Mouse (Mus musculus): ENCODE results near the gene Prkar1a. TPM values are rescaled to one million over a fixed set of nuclear protein-coding genes. Genes with fewer than 3 reads are reported as not detected.
"Not testable (repeated sequence)": the region's sequence is repeated elsewhere in the genome, so short reads cannot be mapped to it uniquely, and the experiment has no call there.

Gene Prkar1a
- total RNA-seq (2014; fragmentation: Nextera tagmentation) (93.1 and 106 TPM in 2 replicates), total RNA-seq (2017) (72.0 and 76.5 TPM in 2 replicates)

DNA sequence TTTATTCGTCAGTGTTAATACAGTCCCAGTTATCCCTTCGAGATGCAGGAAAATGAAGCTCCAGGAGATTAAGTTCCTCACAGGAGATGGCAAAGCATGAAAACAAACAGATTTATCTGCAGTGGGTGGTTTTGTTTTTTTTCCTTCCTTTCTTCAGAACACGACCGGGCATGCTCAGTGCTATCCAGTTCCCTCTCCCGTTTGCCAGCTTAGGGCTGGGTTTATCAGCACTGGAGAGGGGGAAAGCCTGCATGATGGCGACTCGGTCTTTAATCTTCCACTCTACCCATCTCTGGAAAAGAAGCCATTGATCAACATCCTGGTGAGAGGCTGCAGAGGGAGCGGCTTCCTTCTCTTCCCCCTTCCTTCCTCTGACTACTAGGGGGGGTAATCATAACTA is at the start of gene Prkar1a:
TSS of gene Prkar1a (plus strand) at position 200 of the 400 bp plus-strand sequence.
- ATAC-seq (replicated peaks; ENCODE audit: low FRiP score, low TSS enrichment, poor library complexity, severe bottlenecking) = no peak

DNA sequence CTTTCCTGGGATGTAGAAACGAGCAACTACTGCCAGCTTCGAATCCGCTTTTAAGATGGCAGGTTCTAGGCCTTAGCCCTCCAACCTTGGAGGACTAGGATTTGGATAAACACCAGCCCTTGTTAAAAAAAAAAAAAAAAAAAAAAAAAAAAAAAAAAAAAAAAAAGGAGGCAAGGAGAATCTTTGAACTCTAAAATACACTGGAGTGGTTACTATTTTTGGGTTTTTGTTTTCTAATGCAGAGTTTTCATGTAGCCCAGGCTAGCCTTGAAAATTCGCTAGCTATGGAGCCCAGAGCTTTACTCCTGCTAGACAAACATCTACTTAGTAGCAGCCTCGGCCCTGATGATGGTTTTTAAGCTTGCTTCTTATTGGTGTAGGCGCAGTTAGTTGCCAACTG is 41.6 kb upstream of the Prkar1a start:
- no peak for ATAC-seq (replicated peaks; ENCODE audit: low FRiP score, low TSS enrichment, poor library complexity, severe bottlenecking)

DNA sequence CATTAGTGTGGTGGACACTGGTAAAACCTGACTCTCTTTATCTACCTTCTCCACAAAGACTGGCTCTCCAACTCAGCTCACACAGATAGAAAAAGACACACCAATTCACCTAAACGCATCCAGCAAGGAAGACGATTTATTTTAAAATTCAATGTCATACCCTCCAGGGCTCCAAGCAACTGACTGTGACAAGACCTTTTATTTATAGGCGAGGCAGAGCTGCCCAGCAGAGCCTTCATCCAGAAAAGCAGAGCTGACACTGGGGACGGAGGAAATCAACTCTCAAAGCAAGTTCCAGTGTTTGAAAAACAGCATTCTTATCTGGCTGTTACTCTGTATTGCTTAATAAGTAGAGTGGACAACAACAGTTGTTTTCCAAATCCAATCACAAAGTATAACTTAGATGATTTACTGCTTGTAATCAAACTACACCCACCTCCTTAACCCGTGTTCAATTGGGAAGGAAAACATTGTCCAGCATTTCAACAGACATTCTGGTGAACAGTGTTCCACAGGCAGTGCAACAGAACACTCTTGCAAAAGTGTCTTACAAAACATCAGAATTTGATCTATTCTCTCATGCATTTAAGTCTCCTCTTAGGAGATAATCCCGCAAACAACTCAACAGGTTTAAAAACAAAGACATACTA is 40.1 kb upstream of the Prkar1a start:
- ATAC-seq (replicated peaks; ENCODE audit: low FRiP score, low TSS enrichment, poor library complexity, severe bottlenecking) = no peak

DNA sequence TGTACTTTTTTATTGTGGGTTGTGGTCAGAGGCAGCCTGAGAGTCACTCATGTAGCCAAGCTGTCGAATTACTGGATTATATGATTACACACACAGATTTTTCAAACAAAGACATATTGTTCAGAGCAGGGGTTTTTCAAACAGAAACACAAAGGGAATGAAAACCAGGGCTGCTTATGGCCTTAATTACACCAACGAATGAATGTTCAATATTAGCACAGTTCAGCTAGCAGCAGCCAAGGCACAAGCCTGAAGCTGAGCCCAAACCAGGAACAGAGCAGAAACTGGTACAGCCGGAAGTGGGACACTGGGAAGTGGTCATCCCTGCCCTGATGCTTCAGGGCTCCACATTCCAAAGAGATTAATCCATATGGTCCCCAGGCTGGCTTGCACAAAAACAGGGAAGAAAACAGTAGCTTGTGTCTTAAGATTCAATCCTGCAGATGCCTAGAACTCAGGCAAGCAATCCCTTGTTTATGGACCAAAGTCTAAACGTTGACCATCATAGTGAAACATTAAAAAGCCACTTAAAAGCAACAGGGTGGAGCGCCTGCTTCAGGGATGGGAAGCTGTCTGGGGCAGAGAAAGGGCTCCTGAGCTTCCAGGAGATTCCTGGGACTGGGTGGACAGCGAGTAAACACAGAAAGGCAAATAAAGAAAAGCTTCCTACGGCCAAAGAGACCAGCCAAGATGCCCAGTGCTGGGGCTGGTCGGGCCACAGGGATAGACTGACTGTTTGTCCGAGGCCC is 39.0 kb upstream of the Prkar1a start:
- no peak for ATAC-seq (replicated peaks; ENCODE audit: low FRiP score, low TSS enrichment, poor library complexity, severe bottlenecking)

DNA sequence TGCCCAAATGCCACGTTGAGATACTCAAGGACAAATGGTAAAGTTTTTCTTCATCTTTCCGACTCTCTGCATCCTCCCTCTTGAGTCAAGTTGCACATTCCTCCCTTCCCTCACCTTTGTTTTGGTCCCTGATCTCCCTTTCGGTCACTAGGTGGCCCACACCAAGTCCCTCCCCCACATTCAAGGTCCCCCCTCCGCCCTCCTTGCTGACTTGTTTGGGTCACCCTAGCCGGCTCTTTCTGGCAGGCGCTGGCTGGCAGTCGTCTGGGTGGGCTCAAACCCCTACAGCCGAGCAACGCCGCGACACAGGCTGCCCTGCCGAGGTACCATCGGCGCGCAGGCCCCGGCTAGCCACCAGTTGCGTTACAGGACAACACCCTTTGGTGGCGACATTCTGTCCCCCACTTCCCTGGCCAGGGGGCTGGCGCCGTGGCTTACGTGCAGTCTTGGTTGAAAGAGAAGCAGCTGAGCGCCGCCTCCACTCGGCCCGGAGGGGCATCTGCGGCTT is 38.4 kb upstream of the Prkar1a start:
- ATAC-seq (replicated peaks; ENCODE audit: low FRiP score, low TSS enrichment, poor library complexity, severe bottlenecking) = peak; percentile 6

DNA sequence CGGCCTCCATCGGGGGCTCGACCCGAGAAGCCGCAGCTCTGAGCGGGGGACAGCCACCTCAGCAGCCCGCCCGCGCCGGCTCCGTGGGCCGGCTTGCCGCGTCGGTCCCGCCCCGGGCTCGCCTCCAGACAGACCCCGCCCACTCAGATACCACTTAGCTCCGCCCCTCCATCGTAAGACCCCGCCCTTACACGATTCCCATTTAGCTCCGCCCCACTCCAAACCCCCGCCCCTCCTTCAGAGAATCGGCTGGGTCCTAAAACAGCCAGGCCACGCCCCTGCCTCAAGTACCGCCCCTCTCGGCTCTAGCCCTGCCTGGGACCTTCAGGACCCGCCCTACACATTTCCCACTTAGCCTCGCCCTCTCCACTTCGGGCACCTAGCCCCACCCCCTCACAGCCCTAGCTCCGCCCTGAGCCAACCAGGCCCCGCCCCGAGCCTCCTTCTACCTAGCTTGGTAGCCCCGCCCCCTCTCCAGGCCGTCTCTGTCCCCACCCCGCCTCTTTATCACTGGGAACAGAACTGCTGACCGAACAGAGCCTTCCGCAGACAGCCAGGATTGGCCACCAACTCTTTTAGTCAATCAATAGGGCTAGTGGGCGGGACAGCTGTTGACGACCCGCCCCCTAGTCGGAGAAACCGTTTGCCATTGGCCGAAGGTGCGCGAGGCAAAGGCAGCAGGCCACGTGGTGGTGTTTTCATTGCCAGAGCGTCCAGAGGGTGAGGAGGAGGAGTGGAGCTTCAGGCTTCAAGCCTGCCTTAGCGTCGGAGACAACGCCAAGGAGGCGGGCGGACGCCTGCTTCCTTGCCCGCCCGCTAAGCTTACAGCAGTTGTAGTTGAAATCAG is 37.7 kb upstream of the Prkar1a start, which contains the start of gene Wipi1:
TSS of gene Wipi1 (minus strand) at position 665 of the 847 bp plus-strand sequence.
- ATAC-seq (replicated peaks; ENCODE audit: low FRiP score, low TSS enrichment, poor library complexity, severe bottlenecking) = peak; percentile 80

- peak; percentile 35 for ATAC-seq (replicated peaks; ENCODE audit: low FRiP score, low TSS enrichment, poor library complexity, severe bottlenecking)
Measured at GRCm38 (mm10) chr11:109612871-109613529, 36.2 kb upstream of the Prkar1a start.

DNA sequence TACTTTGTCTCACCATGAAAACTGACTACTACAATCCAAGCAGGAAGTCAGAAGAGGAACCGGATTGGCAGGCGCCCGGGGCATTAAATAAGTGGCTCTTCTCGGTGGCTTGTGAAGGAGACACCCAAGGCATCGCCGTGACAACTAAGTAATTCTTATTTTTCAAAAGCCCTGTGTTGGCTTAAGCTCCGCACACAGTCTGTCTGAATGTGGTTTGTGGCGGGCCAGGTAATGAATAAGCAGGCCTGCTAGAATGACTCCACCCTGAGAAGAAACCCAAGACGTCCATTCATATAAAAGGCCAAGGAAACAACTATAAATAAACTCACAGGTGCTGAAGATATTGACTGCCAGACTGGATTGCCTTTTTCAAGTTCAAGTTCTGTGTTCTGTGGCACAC is 33.9 kb upstream of the Prkar1a start:
- no peak for ATAC-seq (replicated peaks; ENCODE audit: low FRiP score, low TSS enrichment, poor library complexity, severe bottlenecking)

GRCm38 (mm10) chr11:109616352-109616751 is 32.9 kb upstream of the Prkar1a start:
- ATAC-seq (replicated peaks; ENCODE audit: low FRiP score, low TSS enrichment, poor library complexity, severe bottlenecking) = no peak

GRCm38 (mm10) chr11:109616766-109617165 is 32.4 kb upstream of the Prkar1a start:
- no peak for ATAC-seq (replicated peaks; ENCODE audit: low FRiP score, low TSS enrichment, poor library complexity, severe bottlenecking)

- not testable (repeated sequence) for ATAC-seq (replicated peaks; ENCODE audit: low FRiP score, low TSS enrichment, poor library complexity, severe bottlenecking)
Measured at GRCm38 (mm10) chr11:109619055-109619454, 30.1 kb upstream of the Prkar1a start.

- no peak for ATAC-seq (replicated peaks; ENCODE audit: low FRiP score, low TSS enrichment, poor library complexity, severe bottlenecking)
Measured at GRCm38 (mm10) chr11:109620356-109620755, 28.8 kb upstream of the Prkar1a start.

DNA sequence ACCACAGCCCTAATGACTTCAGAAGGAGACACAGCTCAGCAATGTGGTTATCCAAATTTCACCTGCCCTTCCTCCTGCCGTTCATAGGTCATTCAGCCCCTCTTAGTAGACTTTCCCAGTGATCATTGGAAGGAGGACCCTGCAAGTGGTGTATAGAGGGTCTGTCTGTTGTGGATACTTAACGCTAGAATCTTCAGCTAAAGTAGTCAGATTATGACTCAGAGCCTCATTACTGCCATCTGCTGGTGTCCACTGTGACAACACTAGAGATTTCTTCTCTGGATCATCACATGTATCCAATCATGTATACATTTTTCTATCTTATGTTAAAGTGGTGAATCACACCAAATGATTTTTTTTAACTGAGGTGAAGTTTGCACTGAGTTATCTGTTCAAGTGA is 28.0 kb upstream of the Prkar1a start:
- ATAC-seq (replicated peaks; ENCODE audit: low FRiP score, low TSS enrichment, poor library complexity, severe bottlenecking) = peak; percentile 69

GRCm38 (mm10) chr11:109622518-109623037 is 26.6 kb upstream of the Prkar1a start:
- 0 out of 2 replicates have a peak, but pooled peaks have one; percentile 35 for ATAC-seq (replicated peaks; ENCODE audit: low FRiP score, low TSS enrichment, poor library complexity, severe bottlenecking)

DNA sequence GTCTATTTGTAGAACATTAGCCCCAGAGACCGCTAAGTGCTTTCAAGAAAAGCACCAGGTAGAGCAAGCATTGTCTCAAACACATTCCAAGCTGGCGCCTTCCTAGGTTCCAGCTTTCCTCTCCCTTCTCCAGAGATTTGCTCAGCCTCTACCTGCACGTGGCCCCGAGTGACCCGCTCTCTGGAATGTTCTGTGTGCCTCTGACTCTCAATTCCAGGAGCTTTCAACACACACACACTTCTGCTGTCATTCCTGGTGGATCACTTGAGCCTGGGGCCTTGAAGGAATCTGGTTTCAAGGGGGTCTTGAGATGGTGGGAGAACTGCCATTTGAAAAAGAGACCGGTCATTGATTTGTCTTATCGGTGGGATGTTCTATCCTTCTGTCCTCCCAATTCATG is 26.0 kb upstream of the Prkar1a start:
- no peak for ATAC-seq (replicated peaks; ENCODE audit: low FRiP score, low TSS enrichment, poor library complexity, severe bottlenecking)

GRCm38 (mm10) chr11:109627648-109628047 is 21.6 kb upstream of the Prkar1a start:
- peak; percentile 54 for ATAC-seq (replicated peaks; ENCODE audit: low FRiP score, low TSS enrichment, poor library complexity, severe bottlenecking)

GRCm38 (mm10) chr11:109628099-109628498 is 21.1 kb upstream of the Prkar1a start:
- peak; percentile 58 for ATAC-seq (replicated peaks; ENCODE audit: low FRiP score, low TSS enrichment, poor library complexity, severe bottlenecking)

DNA sequence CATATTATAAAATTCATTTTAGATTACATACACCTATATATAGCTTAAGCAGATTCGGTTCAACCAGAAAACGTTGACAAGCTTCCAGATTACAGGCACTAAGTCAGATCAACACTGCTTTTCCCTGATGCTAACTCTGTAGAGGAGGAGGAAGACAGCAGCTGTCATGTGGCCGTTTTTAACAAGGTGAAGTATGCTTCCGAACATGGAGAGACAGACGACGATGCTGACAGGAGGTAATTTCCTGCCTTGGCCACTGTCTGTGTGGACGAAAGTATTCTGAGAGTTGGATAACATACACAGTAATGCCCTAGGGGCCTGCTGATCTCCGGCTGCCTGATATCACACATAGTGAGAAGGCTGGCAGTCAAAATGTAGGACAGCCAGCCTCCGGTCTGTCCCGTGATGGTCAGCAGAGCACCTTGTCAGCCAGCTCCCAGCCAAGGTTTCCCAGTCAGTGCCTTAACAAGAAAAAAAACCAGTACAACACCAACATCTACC is 20.1 kb upstream of the Prkar1a start:
- ATAC-seq (replicated peaks; ENCODE audit: low FRiP score, low TSS enrichment, poor library complexity, severe bottlenecking) = no peak

- ATAC-seq (replicated peaks; ENCODE audit: low FRiP score, low TSS enrichment, poor library complexity, severe bottlenecking) = no peak
Measured at GRCm38 (mm10) chr11:109634928-109635327, 14.3 kb upstream of the Prkar1a start.

Data from megakaryocyte-erythroid progenitor cell, adult 5-6 weeks (primary cell).